Mouse (Mus musculus): ENCODE measurements around the gene Tmem233. TPM values are rescaled to one million over a fixed set of nuclear protein-coding genes. Genes with fewer than 3 reads are reported as not detected.
A peak's percentile ranks its signal among the peaks of the same experiment; 100 is the strongest.

Tmem233 gene
- polyA plus RNA-seq, 1 experiment from 2014 or later = not detected

GRCm38 (mm10) chr5:116052171-116052570, 30.9 kb downstream of the Tmem233 start:
- WGBS = 79% methylated on average over 5 of the region's 5 CpGs
- H3K36me3 ChIP-seq (ENCODE audit: control insufficient read depth, insufficient read depth) = no peaks in the 10 kb centered on the region
- H3K27me3 ChIP-seq (replicated peaks; ENCODE audit: control insufficient read depth, insufficient read depth, low read length) = no peaks in the 10 kb centered on the region
- H3K9ac ChIP-seq (ENCODE audit: low read depth, low read length) = no peak overlapping the region
- no peaks in the 10 kb centered on the region for H3K4me1 ChIP-seq (replicated peaks; ENCODE audit: control insufficient read depth, insufficient read depth, low read length)
- no peak for TF ChIP-seq CTCF (IDR thresholded peaks at IDR 0.05; ENCODE audit: low read depth)
- no peak for ATAC-seq
- no peaks in the 10 kb centered on the region for H3K9me3 ChIP-seq (ENCODE audit: control insufficient read depth)
- no peak overlapping the region for H3K4me3 ChIP-seq (ENCODE audit: low read depth, low read length)
- no peak overlapping the region for H3K27ac ChIP-seq (ENCODE audit: low read depth, low read length)
- no peak overlapping the region for H3K4me2 ChIP-seq (replicated peaks; ENCODE audit: low read depth)

- ATAC-seq = no peak
- WGBS = 84% methylated on average over 4 of the region's 4 CpGs
These were observed 33.2 kb downstream of the Tmem233 start for GRCm38 (mm10) chr5:116049821-116050220.

DNA sequence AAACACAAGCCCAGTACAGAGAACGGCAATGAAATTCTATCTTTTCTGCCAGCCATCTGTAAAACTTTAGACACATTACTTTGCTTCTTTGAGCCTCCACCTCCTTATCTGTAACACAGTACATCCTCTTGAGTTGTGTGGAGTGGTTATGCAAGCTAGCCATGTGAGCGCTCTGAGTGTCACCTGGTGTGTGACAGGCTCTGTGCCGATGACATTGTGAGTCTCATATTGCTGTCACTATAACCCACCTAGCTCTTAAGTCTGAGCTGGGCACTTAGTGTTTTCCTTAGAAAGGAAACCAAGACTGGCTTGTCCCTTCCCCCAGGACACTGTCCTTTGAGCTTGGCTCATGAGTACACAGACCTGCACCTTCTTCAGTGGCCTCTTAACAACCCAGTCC, 34.7 kb downstream of the Tmem233 start:
- H3K27me3 ChIP-seq (replicated peaks; ENCODE audit: control insufficient read depth, insufficient read depth, low read length) = no peaks in the 10 kb centered on the region
- H3K4me2 ChIP-seq (replicated peaks; ENCODE audit: low read depth) = no peak overlapping the region
- no peak overlapping the region for H3K27ac ChIP-seq (ENCODE audit: low read depth, low read length)
- H3K36me3 ChIP-seq (ENCODE audit: control insufficient read depth, insufficient read depth) = no peaks in the 10 kb centered on the region
- ATAC-seq = no peak
- no peak overlapping the region for H3K9ac ChIP-seq (ENCODE audit: low read depth, low read length)
- WGBS = 91% methylated on average over 3 of the region's 3 CpGs
- H3K9me3 ChIP-seq (ENCODE audit: control insufficient read depth) = no peaks in the 10 kb centered on the region
- no peak for TF ChIP-seq CTCF (IDR thresholded peaks at IDR 0.05; ENCODE audit: low read depth)
- H3K4me3 ChIP-seq (ENCODE audit: low read depth, low read length) = no peak overlapping the region
- no peaks in the 10 kb centered on the region for H3K4me1 ChIP-seq (replicated peaks; ENCODE audit: control insufficient read depth, insufficient read depth, low read length)

More at GRCm38 (mm10) chr5:116049821-116050220, 33.2 kb downstream of the Tmem233 start:
- Histone ChIP-seq H3K36me3 (ENCODE audit: control insufficient read depth, insufficient read depth) (no peaks in the 10 kb centered on the region), H3K4me2 (replicated peaks; ENCODE audit: low read depth) (no peak overlapping the region), H3K9me3 (ENCODE audit: control insufficient read depth) (no peaks in the 10 kb centered on the region), H3K4me3 (ENCODE audit: low read depth, low read length) (no peak overlapping the region), H3K4me1 (replicated peaks; ENCODE audit: control insufficient read depth, insufficient read depth, low read length) (no peaks in the 10 kb centered on the region), H3K27me3 (replicated peaks; ENCODE audit: control insufficient read depth, insufficient read depth, low read length) (no peaks in the 10 kb centered on the region), H3K9ac (ENCODE audit: low read depth, low read length) (no peak overlapping the region), H3K27ac (ENCODE audit: low read depth, low read length) (no peak overlapping the region)
- TF ChIP-seq CTCF (IDR thresholded peaks at IDR 0.05; ENCODE audit: low read depth) = no peak

GRCm38 (mm10) chr5:116046246-116046645, 36.8 kb downstream of the Tmem233 start:
- Histone ChIP-seq H3K9ac (ENCODE audit: low read depth, low read length) (no peak overlapping the region), H3K27ac (ENCODE audit: low read depth, low read length) (no peak overlapping the region), H3K4me2 (replicated peaks; ENCODE audit: low read depth) (no peak overlapping the region), H3K36me3 (ENCODE audit: control insufficient read depth, insufficient read depth) (no peaks in the 10 kb centered on the region), H3K9me3 (ENCODE audit: control insufficient read depth) (no peaks in the 10 kb centered on the region), H3K4me3 (ENCODE audit: low read depth, low read length) (no peak overlapping the region), H3K4me1 (replicated peaks; ENCODE audit: control insufficient read depth, insufficient read depth, low read length) (no peaks in the 10 kb centered on the region), H3K27me3 (replicated peaks; ENCODE audit: control insufficient read depth, insufficient read depth, low read length) (no peaks in the 10 kb centered on the region)
- 80% methylated on average over 4 of the region's 4 CpGs for WGBS
- no peak for TF ChIP-seq CTCF (IDR thresholded peaks at IDR 0.05; ENCODE audit: low read depth)
- no peak for ATAC-seq

- Histone ChIP-seq H3K27me3 (replicated peaks; ENCODE audit: control insufficient read depth, insufficient read depth, low read length) (no peaks in the 10 kb centered on the region), H3K4me3 (ENCODE audit: low read depth, low read length) (no peak overlapping the region), H3K9me3 (ENCODE audit: control insufficient read depth) (no peaks in the 10 kb centered on the region), H3K4me1 (replicated peaks; ENCODE audit: control insufficient read depth, insufficient read depth, low read length) (no peaks in the 10 kb centered on the region), H3K9ac (ENCODE audit: low read depth, low read length) (no peak overlapping the region), H3K36me3 (ENCODE audit: control insufficient read depth, insufficient read depth) (no peaks in the 10 kb centered on the region), H3K27ac (ENCODE audit: low read depth, low read length) (no peak overlapping the region), H3K4me2 (replicated peaks; ENCODE audit: low read depth) (no peak overlapping the region)
- WGBS = 79% methylated on average over 8 of the region's 8 CpGs
- no peak for TF ChIP-seq CTCF (IDR thresholded peaks at IDR 0.05; ENCODE audit: low read depth)
- no peak for ATAC-seq
These were observed 37.5 kb downstream of the Tmem233 start for GRCm38 (mm10) chr5:116045581-116045980.

- no peak overlapping the region for H3K9ac ChIP-seq (ENCODE audit: low read depth, low read length)
- no peak overlapping the region for H3K4me2 ChIP-seq (replicated peaks; ENCODE audit: low read depth)
- H3K9me3 ChIP-seq (ENCODE audit: control insufficient read depth) = no peaks in the 10 kb centered on the region
- WGBS = 67% methylated on average over 7 of the region's 7 CpGs
- H3K4me3 ChIP-seq (ENCODE audit: low read depth, low read length) = no peak overlapping the region
- H3K27ac ChIP-seq (ENCODE audit: low read depth, low read length) = no peak overlapping the region
- no peaks in the 10 kb centered on the region for H3K4me1 ChIP-seq (replicated peaks; ENCODE audit: control insufficient read depth, insufficient read depth, low read length)
- no peak for TF ChIP-seq CTCF (IDR thresholded peaks at IDR 0.05; ENCODE audit: low read depth)
- no peaks in the 10 kb centered on the region for H3K36me3 ChIP-seq (ENCODE audit: control insufficient read depth, insufficient read depth)
- no peak for ATAC-seq
- H3K27me3 ChIP-seq (replicated peaks; ENCODE audit: control insufficient read depth, insufficient read depth, low read length) = no peaks in the 10 kb centered on the region
These were observed 40.8 kb downstream of the Tmem233 start for GRCm38 (mm10) chr5:116042241-116042640.

GRCm38 (mm10) chr5:116039706-116040105, 43.3 kb downstream of the Tmem233 start:
- no peak for ATAC-seq
- no peak overlapping the region for H3K9ac ChIP-seq (ENCODE audit: low read depth, low read length)
- no peaks in the 10 kb centered on the region for H3K9me3 ChIP-seq (ENCODE audit: control insufficient read depth)
- H3K4me3 ChIP-seq (ENCODE audit: low read depth, low read length) = 0 out of 2 replicates have a peak overlapping the region, but pooled peaks have one; percentile 12
- H3K4me1 ChIP-seq (replicated peaks; ENCODE audit: control insufficient read depth, insufficient read depth, low read length) = no peaks in the 10 kb centered on the region
- H3K27ac ChIP-seq (ENCODE audit: low read depth, low read length) = no peak overlapping the region
- WGBS = 20% methylated on average over 11 of the region's 11 CpGs
- no peaks in the 10 kb centered on the region for H3K27me3 ChIP-seq (replicated peaks; ENCODE audit: control insufficient read depth, insufficient read depth, low read length)
- H3K36me3 ChIP-seq (ENCODE audit: control insufficient read depth, insufficient read depth) = no peaks in the 10 kb centered on the region
- peak overlapping the region; percentile 51 for H3K4me2 ChIP-seq (replicated peaks; ENCODE audit: low read depth)
- no peak for TF ChIP-seq CTCF (IDR thresholded peaks at IDR 0.05; ENCODE audit: low read depth)
